27 mouse cellular contexts compared by ENCODE assay signal in genomic region chr2:132063776-132064175, GRCm38 (mm10). TPM values are rescaled to one million over a fixed set of nuclear protein-coding genes. Genes with fewer than 3 reads are reported as not detected.
DNase-seq lines count a peak whose midpoint lies in the region; ATAC-seq lines count a peak whose summit lies in the region.
"Had no signal": no experiment of that assay in that cellular context is flagged by ENCODE, and none has a peak within 500 bp of the region (broad histone marks: within the 10 kb centered on the region; RNA-seq: fewer than 3 reads in every experiment).

No protein-coding gene starts in this region.

- no peak overlapping the region for H3K4me2 ChIP-seq in heart, embryonic 16.5 days (ENCODE audit: low read depth, low read length)
- no peak overlapping the region for H3K4me2 ChIP-seq in intestine, embryonic 16.5 days (ENCODE audit: low read depth, low read length)
- H3K4me2 ChIP-seq: embryonic facial prominence, embryonic 15.5 days; forebrain, embryonic 12.5 days; hindbrain, embryonic 14.5 days; limb, embryonic 15.5 days; liver, embryonic 13.5 days; midbrain, embryonic 13.5 days had no signal

- H3K36me3 ChIP-seq in heart, embryonic 16.5 days (ENCODE audit: control insufficient read depth, insufficient read depth), result 0 out of 2 replicates have a peak, but pooled peaks cover 5% of the 10 kb centered on the region
- 0 out of 2 replicates have a peak, but pooled peaks cover 2% of the 10 kb centered on the region for H3K36me3 ChIP-seq in intestine, embryonic 16.5 days (ENCODE audit: control insufficient read depth, insufficient read depth, low read length)
- H3K36me3 ChIP-seq: liver, embryonic 13.5 days had no signal

- H3K27me3 ChIP-seq in heart, embryonic 16.5 days (ENCODE audit: control insufficient read depth, insufficient read depth, low read length), result no peaks in the 10 kb centered on the region
- no peaks in the 10 kb centered on the region for H3K27me3 ChIP-seq in intestine, embryonic 16.5 days (replicated peaks; ENCODE audit: control insufficient read depth, insufficient read depth, low read length)
- H3K27me3 ChIP-seq: embryonic facial prominence, embryonic 15.5 days; forebrain, embryonic 12.5 days; limb, embryonic 15.5 days; liver, embryonic 13.5 days; midbrain, embryonic 13.5 days; Patski had no signal

- H3K9me3 ChIP-seq in heart, embryonic 16.5 days (replicated peaks; ENCODE audit: control insufficient read depth, low read length), result no peaks in the 10 kb centered on the region
- no peaks in the 10 kb centered on the region for H3K9me3 ChIP-seq in intestine, embryonic 16.5 days (ENCODE audit: control insufficient read depth, low read length)
- H3K9me3 ChIP-seq: embryonic facial prominence, embryonic 10.5 days; embryonic facial prominence, embryonic 15.5 days; forebrain, embryonic 12.5 days; limb, embryonic 10.5 days; limb, embryonic 15.5 days; liver, embryonic 13.5 days; midbrain, embryonic 13.5 days had no signal

- no peak overlapping the region for H3K27ac ChIP-seq in heart, embryonic 16.5 days (ENCODE audit: low read length)
- no peak overlapping the region; the same call in 1 of the 2 replicates for H3K27ac ChIP-seq in intestine, embryonic 16.5 days (ENCODE audit: low read length)
- H3K27ac ChIP-seq: embryonic facial prominence, embryonic 10.5 days; embryonic facial prominence, embryonic 15.5 days; forebrain, embryonic 12.5 days; heart, adult 2 months; hindbrain, embryonic 14.5 days; limb, embryonic 10.5 days; limb, embryonic 15.5 days; liver, embryonic 13.5 days; macrophage; midbrain, embryonic 13.5 days had no signal

- DNase-seq in frontal cortex, adult 2 months (ENCODE audit: extremely low spot score in 1 of 2, low spot score in 1 of 2), result no peak
- DNase-seq in heart, postnatal 14 days, result no peak
- DNase-seq in 3134 (ENCODE audit: extremely low read depth, insufficient read length, low spot score), result peak; percentile 64
- no peak for DNase-seq in layer of hippocampus, adult 9-11 months
- DNase-seq: adrenal gland, postnatal 14 days; cerebellum, postnatal 14 days; forebrain, postnatal 0 days; gastrocnemius, postnatal 25 days; heart, adult 2 months; kidney, adult 9 months; liver, embryonic 13.5 days; right cerebral cortex, postnatal 25 days; thymus, adult 2 months; thymus, postnatal 36 days had no signal

- H3K4me1 ChIP-seq in heart, embryonic 16.5 days (ENCODE audit: control insufficient read depth, insufficient read depth, low read length), result peaks cover 8% of the 10 kb centered on the region; the same call in 1 of the 2 replicates
- H3K4me1 ChIP-seq in intestine, embryonic 16.5 days (ENCODE audit: control insufficient read depth, insufficient read depth, low read length), result peaks cover 5% of the 10 kb centered on the region; the same call in 1 of the 2 replicates
- H3K4me1 ChIP-seq: embryonic facial prominence, embryonic 10.5 days; embryonic facial prominence, embryonic 15.5 days; forebrain, embryonic 12.5 days; limb, embryonic 10.5 days; limb, embryonic 15.5 days; liver, embryonic 13.5 days; midbrain, embryonic 13.5 days had no signal

- H3K4me3 ChIP-seq in heart, embryonic 16.5 days (ENCODE audit: low read length), result no peak overlapping the region
- no peak overlapping the region for H3K4me3 ChIP-seq in intestine, embryonic 16.5 days (ENCODE audit: low read length)
- H3K4me3 ChIP-seq: embryonic facial prominence, embryonic 10.5 days; embryonic facial prominence, embryonic 15.5 days; forebrain, embryonic 12.5 days; heart, adult 2 months; limb, embryonic 10.5 days; limb, embryonic 15.5 days; liver, embryonic 13.5 days; midbrain, embryonic 13.5 days had no signal

- H3K9ac ChIP-seq in heart, embryonic 16.5 days (ENCODE audit: low read length), result no peak overlapping the region
- no peak overlapping the region for H3K9ac ChIP-seq in intestine, embryonic 16.5 days (ENCODE audit: low read depth, low read length)
- H3K9ac ChIP-seq: embryonic facial prominence, embryonic 15.5 days; forebrain, embryonic 12.5 days; forebrain, postnatal 0 days; hindbrain, embryonic 14.5 days; limb, embryonic 15.5 days; liver, embryonic 13.5 days; midbrain, embryonic 13.5 days had no signal

- WGBS in heart, embryonic 16.5 days, result 72% methylated on average over 3 of the region's 3 CpGs
- WGBS in intestine, embryonic 16.5 days, result 65% methylated on average over 3 of the region's 3 CpGs

- 0 out of 2 replicates have a peak, but pooled peaks have one; percentile 7 for ATAC-seq in frontal cortex, adult (ENCODE audit: low TSS enrichment)
- peak; percentile 21; the same call in 1 of the 2 replicates for ATAC-seq in heart, embryonic 16.5 days (replicated peaks; ENCODE audit: extremely low read depth, insufficient read depth, low FRiP score)
- peak; percentile 35 for ATAC-seq in intestine, embryonic 16.5 days
- ATAC-seq in inflammation-experienced regulatory T-cells, adult 6 months, result no peak
- ATAC-seq: forebrain, postnatal 0 days; midbrain, embryonic 13.5 days; Patski had no signal

- intact Hi-C loops in heart, postnatal 14 days (cut with DNase I), result loop anchor here (2.0 kb wide), 1 partner anchor 51 kb away; no protein-coding TSS in a partner anchor

RNA-seq across cellular contexts. Expression of gene Rassf2, which starts 33.7 kb away (rescaled TPM):
- polyA plus RNA-seq in frontal cortex, adult 2 months (2012; rRNA removed), result 31.4 and 35.8 TPM in 2 replicates
- polyA plus RNA-seq in heart, embryonic 16.5 days (2015; fragmentation: Nextera tagmentation; extraction: Ambion mirVana), result 10.6 and 12.5 TPM in 2 replicates
- 10 to 100 TPM; 13.7 to 17.8 TPM for total RNA-seq in heart, postnatal 14 days (2021)
- 8.2 and 9.0 TPM in 2 replicates for polyA plus RNA-seq in intestine, embryonic 16.5 days (2015; fragmentation: Nextera tagmentation; extraction: Ambion mirVana)
- polyA plus RNA-seq in inflammation-experienced regulatory T-cells, adult 6 months (2017; shearing (Covaris generic)), result 10 to 100 TPM; 78.8 to 88.1 (median 87.3) TPM
